Mouse (Mus musculus) intestine, embryonic 16.5 days (tissue): ENCODE results near the gene Abhd16a. TPM values are rescaled to one million over a fixed set of nuclear protein-coding genes. Genes with fewer than 3 reads are reported as not detected.
A peak's percentile ranks its signal among the peaks of the same experiment; 100 is the strongest.
"Not testable (repeated sequence)": the region's sequence is repeated elsewhere in the genome, so short reads cannot be mapped to it uniquely, and the experiment has no call there.

Experiments
- ATAC-seq: fragments of 200-750 bp; cut with Nextera tagmentation; 2 replicates; pipeline ENCODE4 v1.8.0; 2017; ENCODE audit warnings: moderate TSS enrichment, moderate library complexity
- H3K27ac ChIP-seq: fragments of 300-500 bp; sonication (generic); 2 replicates; pipeline ENCODE4 v1.5.1; 2014; ENCODE audit warnings: mild to moderate bottlenecking, low read length
- H3K27me3 ChIP-seq: fragments of 300-500 bp; sonication (generic); replicated peaks from 2 replicates; pipeline ENCODE4 v1.6.1; 2014; ENCODE audit warnings: low read length, control low read depth, mixed read lengths; ENCODE audit not compliant: control insufficient read depth, insufficient read depth
- H3K36me3 ChIP-seq: fragments of 300-500 bp; sonication (generic); 2 replicates; pipeline ENCODE4 v1.6.1; 2014; ENCODE audit warnings: low read length, control low read depth; ENCODE audit not compliant: control insufficient read depth, insufficient read depth
- H3K4me1 ChIP-seq: fragments of 300-500 bp; sonication (generic); 2 replicates; pipeline ENCODE4 v1.6.1; 2014; ENCODE audit warnings: low read length, control low read depth, mixed read lengths; ENCODE audit not compliant: control insufficient read depth, insufficient read depth
- H3K4me2 ChIP-seq: fragments of 300-500 bp; sonication (generic); 2 replicates; pipeline ENCODE4 v1.6.1; 2014; ENCODE audit warnings: low read depth, low read length, control low read depth
- H3K4me3 ChIP-seq: fragments of 300-500 bp; sonication (generic); 2 replicates; pipeline ENCODE4 v1.5.1; 2014; ENCODE audit warnings: mild to moderate bottlenecking, low read length
- H3K9ac ChIP-seq: fragments of 300-500 bp; sonication (generic); 2 replicates; pipeline ENCODE4 v1.6.1; 2014; ENCODE audit warnings: low read depth, low read length
- H3K9me3 ChIP-seq: fragments of 300-500 bp; sonication (generic); 2 replicates; pipeline ENCODE4 v1.6.1; 2016; ENCODE audit warnings: low read length, control low read depth; ENCODE audit not compliant: control insufficient read depth
- WGBS: fragments of 180-500 bp; shearing (Covaris S2); extraction: QIAGEN DNeasy Blood & Tissue Kit; methylation state at CpG from one replicate; pipeline ENCODE4 v1.1.7; 2014; 5-methylcytosine and 5-hydroxymethylcytosine counted together
- polyA plus RNA-seq: library from polyadenylated mRNA; unstranded; fragments of >200 nt; fragmentation: Nextera tagmentation; extraction: Ambion mirVana; gene quantifications from 2 replicates; pipeline ENCODE4 v1.2.1, GENCODE M21; 2015

The Abhd16a gene
- polyA plus RNA-seq, 1 experiment from 2014 or later, result 108 TPM

GRCm38 (mm10) chr17:35123287-35123686 lies 34.2 kb downstream of the Abhd16a start:
- H3K4me3 ChIP-seq, ATAC-seq, H3K27ac ChIP-seq, H3K27me3 ChIP-seq, H3K9ac ChIP-seq, H3K4me2 ChIP-seq, H3K9me3 ChIP-seq, H3K36me3 ChIP-seq: not testable (repeated sequence)
- H3K4me1 ChIP-seq, result peaks cover 34% of the 10 kb centered on the region
- WGBS, result 91% methylated on average over 9 of the region's 9 CpGs

GRCm38 (mm10) chr17:35124261-35124896 lies 35.3 kb downstream of the Abhd16a start:
- not testable (repeated sequence) for H3K9ac ChIP-seq, H3K36me3 ChIP-seq, H3K27me3 ChIP-seq, H3K4me3 ChIP-seq, H3K4me2 ChIP-seq, H3K9me3 ChIP-seq, ATAC-seq
- H3K4me1 ChIP-seq, result peaks cover 37% of the 10 kb centered on the region
- H3K27ac ChIP-seq, result peak overlapping the region; percentile 94
- 83% methylated on average over 12 of the region's 12 CpGs for WGBS

GRCm38 (mm10) chr17:35125081-35125480 lies 36.0 kb downstream of the Abhd16a start:
- Histone ChIP-seq H3K4me3 (peak overlapping the region; percentile 77; the same call in 1 of the 2 replicates), H3K27me3 (no peaks in the 10 kb centered on the region), H3K4me2 (peak overlapping the region; percentile 90; the same call in 1 of the 2 replicates), H3K9ac (peak overlapping the region; percentile 91), H3K27ac (peak overlapping the region; percentile 94), H3K4me1 (peaks cover 31% of the 10 kb centered on the region), H3K36me3 (peaks cover 5% of the 10 kb centered on the region), H3K9me3 (no peaks in the 10 kb centered on the region)
- ATAC-seq, result no peak
- WGBS, result 87% methylated on average over 1 of the region's 1 CpGs

GRCm38 (mm10) chr17:35125578-35125977 lies 36.5 kb downstream of the Abhd16a start:
- Histone ChIP-seq H3K9me3 (no peaks in the 10 kb centered on the region), H3K9ac (peak overlapping the region; percentile 91), H3K27ac (peak overlapping the region; percentile 94), H3K27me3 (no peaks in the 10 kb centered on the region), H3K4me1 (peaks cover 28% of the 10 kb centered on the region), H3K4me3 (peak overlapping the region; percentile 77), H3K36me3 (peaks cover 5% of the 10 kb centered on the region), H3K4me2 (peak overlapping the region; percentile 90)
- WGBS, result 12% methylated on average over 6 of the region's 6 CpGs
- no peak for ATAC-seq

- H3K4me1 ChIP-seq, result peaks cover 28% of the 10 kb centered on the region
- H3K36me3 ChIP-seq, result peaks cover 8% of the 10 kb centered on the region
- peak within 1 kb of the TSS; percentile 91 for H3K9ac ChIP-seq
- peak within 1 kb of the TSS; percentile 77 for H3K4me3 ChIP-seq
- under 1% methylated on average over 36 of the region's 36 CpGs for WGBS
- H3K27ac ChIP-seq, result peak within 1 kb of the TSS; percentile 94
- peak within 1 kb of the TSS; percentile 90 for H3K4me2 ChIP-seq
- H3K9me3 ChIP-seq, result no peaks in the 10 kb centered on the region
- no peaks in the 10 kb centered on the region for H3K27me3 ChIP-seq
- peak; percentile 76 for ATAC-seq
Observed at GRCm38 (mm10) chr17:35126206-35126611, 37.1 kb downstream of the Abhd16a start, which contains the start of gene D17H6S53E. D17H6S53E (plus strand) TSS chr17:35126373.

GRCm38 (mm10) chr17:35127017-35127416 lies 38.0 kb downstream of the Abhd16a start:
- no peak for ATAC-seq
- peak overlapping the region; percentile 90 for H3K4me2 ChIP-seq
- peak overlapping the region; percentile 94 for H3K27ac ChIP-seq
- peak overlapping the region; percentile 77 for H3K4me3 ChIP-seq
- H3K9me3 ChIP-seq, result no peaks in the 10 kb centered on the region
- H3K9ac ChIP-seq, result peak overlapping the region; percentile 91
- peaks cover 8% of the 10 kb centered on the region for H3K36me3 ChIP-seq
- peaks cover 28% of the 10 kb centered on the region for H3K4me1 ChIP-seq
- 57% methylated on average over 13 of the region's 13 CpGs for WGBS
- H3K27me3 ChIP-seq, result no peaks in the 10 kb centered on the region

GRCm38 (mm10) chr17:35128996-35129395 lies 39.9 kb downstream of the Abhd16a start:
- H3K9ac ChIP-seq, result no peak overlapping the region
- peaks cover 8% of the 10 kb centered on the region for H3K36me3 ChIP-seq
- no peak overlapping the region for H3K4me2 ChIP-seq
- no peak overlapping the region for H3K4me3 ChIP-seq
- 66% methylated on average over 11 of the region's 11 CpGs for WGBS
- no peak overlapping the region for H3K27ac ChIP-seq
- no peaks in the 10 kb centered on the region for H3K27me3 ChIP-seq
- H3K4me1 ChIP-seq, result peaks cover 28% of the 10 kb centered on the region
- H3K9me3 ChIP-seq, result no peaks in the 10 kb centered on the region
- no peak for ATAC-seq

GRCm38 (mm10) chr17:35131038-35131437 lies 42.0 kb downstream of the Abhd16a start:
- H3K4me3 ChIP-seq, result no peak overlapping the region
- WGBS, result 84% methylated on average over 8 of the region's 8 CpGs
- ATAC-seq, result no peak
- H3K4me1 ChIP-seq, result peaks cover 18% of the 10 kb centered on the region
- H3K4me2 ChIP-seq, result no peak overlapping the region
- no peak overlapping the region for H3K9ac ChIP-seq
- no peaks in the 10 kb centered on the region for H3K9me3 ChIP-seq
- peaks cover 8% of the 10 kb centered on the region for H3K36me3 ChIP-seq
- no peaks in the 10 kb centered on the region for H3K27me3 ChIP-seq
- no peak overlapping the region for H3K27ac ChIP-seq

- Histone ChIP-seq H3K4me3 (no peak within 1 kb of the TSS), H3K36me3 (peaks cover 8% of the 10 kb centered on the region), H3K4me1 (peaks cover 19% of the 10 kb centered on the region), H3K27me3 (no peaks in the 10 kb centered on the region), H3K27ac (no peak within 1 kb of the TSS), H3K4me2 (no peak within 1 kb of the TSS), H3K9ac (no peak within 1 kb of the TSS), H3K9me3 (no peaks in the 10 kb centered on the region)
- WGBS, result 72% methylated on average over 15 of the region's 15 CpGs
- no peak for ATAC-seq
Observed at GRCm38 (mm10) chr17:35131500-35132173, 42.6 kb downstream of the Abhd16a start, which contains the start of gene Apom. Apom (minus strand) TSS chr17:35132050.
